Mouse (Mus musculus): Measurements from ENCODE around the gene Gpr135. TPM values are rescaled to one million over a fixed set of nuclear protein-coding genes. Genes with fewer than 3 reads are reported as not detected.

Gene Gpr135
- polyA plus RNA-seq, 1 experiment: not detected

DNA sequence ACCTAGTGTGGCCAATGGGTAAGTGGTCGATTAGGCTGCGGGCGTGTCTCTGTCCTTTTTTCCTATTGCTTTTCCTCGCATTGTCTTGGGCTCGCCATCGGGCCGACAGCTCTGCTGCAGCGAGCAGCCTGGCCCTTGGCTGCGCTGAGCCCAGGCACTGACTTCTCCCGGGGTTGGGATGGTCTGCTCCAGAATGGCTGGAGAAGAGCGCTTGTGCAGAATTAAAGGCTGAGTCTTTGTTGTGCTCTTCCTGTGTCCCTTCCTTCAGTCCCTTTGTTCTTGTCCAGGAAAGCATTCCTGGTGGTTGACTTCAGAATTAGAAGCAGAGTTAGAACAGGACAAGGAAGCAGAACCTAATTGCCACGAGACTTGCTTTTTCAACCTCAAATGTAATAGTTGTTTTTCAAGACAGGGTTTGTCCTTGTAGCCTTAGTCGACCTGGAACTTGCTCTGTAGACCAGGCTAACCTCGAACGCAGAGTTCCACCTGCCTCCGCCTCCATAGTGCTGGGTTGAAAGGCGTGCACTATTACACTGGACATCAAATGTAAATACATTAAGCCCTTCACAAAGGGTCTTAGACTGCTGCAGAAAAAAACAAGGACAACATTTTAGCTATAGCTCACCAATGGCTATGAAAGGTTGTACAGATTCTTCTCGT lies 15.4 kb upstream of the Gpr135 start:
- Histone ChIP-seq H3K36me3 (replicated peaks; ENCODE audit: low read length) (peaks cover 14% of the 10 kb centered on the region), H3K9me3 (no peaks in the 10 kb centered on the region), H3K4me1 (peaks cover 34% of the 10 kb centered on the region), H3K27me3 (replicated peaks) (peaks cover 10% of the 10 kb centered on the region), H3K4me3 (replicated peaks) (peak overlapping the region; percentile 96)
- no peak for TF ChIP-seq GATA1 (IDR thresholded peaks at IDR 0.05; ENCODE audit: borderline replicate concordance, low read length)
- no peak for TF ChIP-seq FLI1 (IDR thresholded peaks at IDR 0.05; ENCODE audit: low read length)

DNA sequence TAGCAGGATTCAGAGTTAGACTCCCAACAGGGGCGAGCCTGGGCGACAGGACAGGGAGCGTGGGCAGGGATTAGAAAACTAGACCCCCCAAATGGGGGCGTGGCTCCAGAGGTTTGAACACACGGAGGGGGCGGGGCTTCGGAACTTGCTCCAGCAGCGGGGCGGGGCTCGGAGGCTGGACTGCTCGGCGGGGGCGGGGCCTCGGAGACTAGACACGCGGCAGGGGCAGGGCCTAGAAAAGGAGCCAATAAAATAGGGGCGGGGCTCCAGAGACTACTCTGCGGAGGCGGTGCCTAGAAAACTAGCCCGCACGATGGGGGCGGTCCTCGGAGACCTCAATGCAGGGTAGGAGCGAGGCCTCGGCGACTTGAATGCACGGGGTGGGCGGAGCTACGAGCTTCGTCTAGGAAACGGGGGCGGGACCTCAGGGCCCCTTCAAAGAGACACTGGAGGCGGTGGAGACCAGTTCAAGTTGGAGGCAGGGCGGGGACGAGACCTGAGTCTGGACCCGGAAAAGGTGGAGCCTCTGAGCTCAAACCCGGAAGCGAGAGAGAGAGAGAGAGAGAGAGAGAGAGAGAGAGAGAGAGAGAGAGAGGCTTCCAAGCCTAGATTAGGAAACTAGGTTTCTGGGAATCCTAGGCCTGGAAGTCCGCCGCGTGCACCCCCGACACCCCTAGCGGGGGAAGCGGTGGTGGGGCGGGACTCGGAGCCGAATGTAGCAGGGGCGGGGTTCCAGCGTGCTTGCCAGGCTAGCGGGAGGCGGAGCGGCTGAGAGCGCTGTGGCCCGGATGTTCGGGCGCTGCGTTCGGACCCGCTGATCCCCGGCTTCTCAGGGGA lies 14.6 kb upstream of the Gpr135 start, which contains the start of the genes L3hypdh and Jkamp:
Gene L3hypdh (minus strand): TSS at position 111 of the 837 bp plus-strand sequence.
Gene Jkamp (plus strand): TSS at position 261 of the 837 bp plus-strand sequence.
- TF ChIP-seq FLI1 (IDR thresholded peaks at IDR 0.05; ENCODE audit: low read length): no peak
- no peak for TF ChIP-seq GATA1 (IDR thresholded peaks at IDR 0.05; ENCODE audit: borderline replicate concordance, low read length)
- Histone ChIP-seq H3K27me3 (replicated peaks) (peaks cover 14% of the 10 kb centered on the region), H3K4me3 (replicated peaks) (peak within 1 kb of the TSS; percentile 96), H3K9me3 (no peaks in the 10 kb centered on the region), H3K36me3 (replicated peaks; ENCODE audit: low read length) (peaks cover 10% of the 10 kb centered on the region), H3K4me1 (peaks cover 34% of the 10 kb centered on the region)

DNA sequence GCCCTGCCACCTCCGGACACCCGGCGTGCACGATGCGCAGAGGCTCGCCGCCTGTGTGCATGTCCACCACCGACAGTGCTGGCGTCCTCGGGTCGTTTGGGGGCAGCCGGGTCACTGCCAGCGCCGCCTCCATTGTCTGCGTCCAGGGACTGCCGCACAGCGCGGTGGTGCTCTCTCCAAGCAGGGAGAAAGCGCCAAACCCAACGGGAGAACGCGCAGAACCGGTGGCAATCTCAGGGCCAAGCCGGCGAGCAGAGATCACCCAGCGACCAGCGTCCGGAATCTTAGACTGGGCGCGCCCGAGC lies 14.1 kb upstream of the Gpr135 start:
- H3K27me3 ChIP-seq (replicated peaks): peaks cover 16% of the 10 kb centered on the region
- H3K4me1 ChIP-seq: peaks cover 34% of the 10 kb centered on the region
- H3K4me3 ChIP-seq (replicated peaks): peak overlapping the region; percentile 96
- no peak for TF ChIP-seq FLI1 (IDR thresholded peaks at IDR 0.05; ENCODE audit: low read length)
- TF ChIP-seq GATA1 (IDR thresholded peaks at IDR 0.05; ENCODE audit: borderline replicate concordance, low read length): no peak
- H3K9me3 ChIP-seq: no peaks in the 10 kb centered on the region
- peaks cover 4% of the 10 kb centered on the region for H3K36me3 ChIP-seq (replicated peaks; ENCODE audit: low read length)

DNA sequence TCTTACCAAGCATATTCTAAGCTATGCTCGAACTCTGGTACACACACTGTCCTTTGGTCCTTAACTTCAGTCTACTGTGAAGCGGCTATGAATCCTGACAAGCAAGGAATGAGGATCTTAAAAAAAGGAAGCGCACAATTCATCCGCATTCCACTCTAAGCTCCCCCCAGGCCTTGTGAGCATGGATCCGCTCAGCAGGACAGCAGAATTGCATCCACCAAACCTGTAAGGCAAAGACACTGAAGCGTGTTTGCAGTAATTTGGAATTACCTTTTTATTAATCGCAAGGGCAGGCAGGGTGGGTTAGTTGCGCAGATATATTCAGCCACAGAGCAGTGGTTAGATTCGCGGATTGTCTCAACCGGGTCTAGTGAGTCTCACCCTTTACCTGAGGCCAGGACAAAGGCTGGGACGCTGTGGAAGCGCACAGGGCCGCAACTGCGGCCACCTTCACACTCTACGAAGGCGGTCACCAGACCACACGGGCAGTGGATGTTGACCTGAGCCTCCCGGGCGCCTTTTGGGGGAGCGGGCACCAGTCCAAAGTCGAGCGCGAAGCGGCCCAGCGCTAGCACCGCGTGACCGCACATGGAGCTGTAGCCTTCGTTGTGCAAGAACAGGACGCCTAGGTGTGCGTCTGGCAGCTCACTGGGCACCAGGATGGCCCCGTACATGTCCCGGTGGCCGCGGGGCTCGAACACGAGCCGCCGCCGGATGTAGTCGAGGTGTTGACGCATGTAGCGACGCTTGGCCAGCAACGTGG lies 13.5 kb upstream of the Gpr135 start:
- peaks cover 34% of the 10 kb centered on the region for H3K4me1 ChIP-seq
- H3K9me3 ChIP-seq: no peaks in the 10 kb centered on the region
- TF ChIP-seq GATA1 (IDR thresholded peaks at IDR 0.05; ENCODE audit: borderline replicate concordance, low read length) (no peak), FLI1 (IDR thresholded peaks at IDR 0.05; ENCODE audit: low read length) (no peak)
- H3K36me3 ChIP-seq (replicated peaks; ENCODE audit: low read length): no peaks in the 10 kb centered on the region
- H3K4me3 ChIP-seq (replicated peaks): peak overlapping the region; percentile 96
- peaks cover 20% of the 10 kb centered on the region for H3K27me3 ChIP-seq (replicated peaks)

DNA sequence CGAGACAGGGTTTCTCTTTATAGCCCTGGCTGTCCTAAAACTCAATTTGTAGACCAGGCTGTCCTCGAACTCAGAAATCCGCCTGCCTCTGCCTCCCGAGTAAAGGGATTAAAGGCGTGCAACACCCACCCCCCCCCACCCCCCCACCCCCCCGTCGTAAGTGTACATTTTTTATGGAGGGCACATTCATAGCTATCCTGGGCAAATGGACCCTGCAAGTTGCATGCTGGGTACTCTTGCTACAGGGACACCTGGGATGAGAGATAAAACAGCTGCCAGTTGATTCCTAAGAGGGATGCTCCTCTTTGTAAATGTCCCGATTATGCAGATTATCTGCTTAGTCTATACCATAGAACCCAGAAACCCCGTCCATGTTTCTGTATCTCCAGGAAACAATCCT lies 12.3 kb upstream of the Gpr135 start:
- Histone ChIP-seq H3K27me3 (replicated peaks) (peaks cover 22% of the 10 kb centered on the region), H3K36me3 (replicated peaks; ENCODE audit: low read length) (no peaks in the 10 kb centered on the region), H3K4me3 (replicated peaks) (no peak overlapping the region), H3K4me1 (peaks cover 33% of the 10 kb centered on the region), H3K9me3 (no peaks in the 10 kb centered on the region)
- TF ChIP-seq GATA1 (IDR thresholded peaks at IDR 0.05; ENCODE audit: borderline replicate concordance, low read length): no peak
- TF ChIP-seq FLI1 (IDR thresholded peaks at IDR 0.05; ENCODE audit: low read length): no peak

DNA sequence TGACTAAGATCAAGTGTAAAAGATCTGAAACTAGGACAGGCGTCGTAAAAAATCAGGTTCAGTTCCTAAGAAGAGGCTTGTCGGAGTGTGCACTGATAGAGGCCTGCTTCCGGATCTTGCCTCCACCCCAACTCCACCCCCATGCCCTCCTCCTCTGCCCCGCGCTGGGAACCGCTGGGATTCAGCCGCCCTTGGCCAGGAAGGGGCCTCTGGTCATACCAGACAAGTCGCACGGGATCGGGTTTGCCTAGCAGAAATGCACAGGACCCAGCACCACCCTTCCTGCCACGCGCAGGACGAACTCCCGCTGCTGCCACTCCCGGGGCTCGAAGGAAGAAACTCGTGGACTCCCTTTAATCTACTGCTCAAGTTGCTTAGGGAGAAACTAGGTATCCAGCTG lies 11.4 kb upstream of the Gpr135 start:
- Histone ChIP-seq H3K4me1 (peaks cover 24% of the 10 kb centered on the region), H3K9me3 (no peaks in the 10 kb centered on the region), H3K36me3 (replicated peaks; ENCODE audit: low read length) (no peaks in the 10 kb centered on the region), H3K27me3 (replicated peaks) (peaks cover 22% of the 10 kb centered on the region), H3K4me3 (replicated peaks) (no peak overlapping the region)
- TF ChIP-seq FLI1 (IDR thresholded peaks at IDR 0.05; ENCODE audit: low read length): no peak
- no peak for TF ChIP-seq GATA1 (IDR thresholded peaks at IDR 0.05; ENCODE audit: borderline replicate concordance, low read length)

DNA sequence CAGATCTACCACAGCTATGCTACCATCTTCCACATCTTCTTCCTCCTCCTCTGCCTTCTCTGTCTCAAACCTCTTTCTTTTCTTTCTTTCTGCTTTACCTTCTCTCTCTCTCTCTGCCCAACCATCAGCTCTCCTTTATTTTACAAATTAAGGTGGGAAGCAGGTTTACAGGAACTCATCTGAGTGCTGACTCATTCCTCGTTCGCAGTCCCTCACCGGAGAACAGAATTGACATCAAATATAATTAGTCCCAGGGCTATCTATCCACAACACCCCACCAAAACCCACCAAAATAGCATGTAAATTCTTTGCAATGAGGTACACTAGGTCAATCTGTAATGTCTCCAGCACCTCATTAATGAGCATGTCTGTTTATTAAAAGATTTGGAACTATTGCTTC lies 11.0 kb upstream of the Gpr135 start:
- no peak for TF ChIP-seq FLI1 (IDR thresholded peaks at IDR 0.05; ENCODE audit: low read length)
- no peak for TF ChIP-seq GATA1 (IDR thresholded peaks at IDR 0.05; ENCODE audit: borderline replicate concordance, low read length)
- H3K4me1 ChIP-seq: peaks cover 22% of the 10 kb centered on the region
- H3K27me3 ChIP-seq (replicated peaks): peaks cover 23% of the 10 kb centered on the region
- H3K36me3 ChIP-seq (replicated peaks; ENCODE audit: low read length): no peaks in the 10 kb centered on the region
- no peaks in the 10 kb centered on the region for H3K9me3 ChIP-seq
- H3K4me3 ChIP-seq (replicated peaks): no peak overlapping the region

DNA sequence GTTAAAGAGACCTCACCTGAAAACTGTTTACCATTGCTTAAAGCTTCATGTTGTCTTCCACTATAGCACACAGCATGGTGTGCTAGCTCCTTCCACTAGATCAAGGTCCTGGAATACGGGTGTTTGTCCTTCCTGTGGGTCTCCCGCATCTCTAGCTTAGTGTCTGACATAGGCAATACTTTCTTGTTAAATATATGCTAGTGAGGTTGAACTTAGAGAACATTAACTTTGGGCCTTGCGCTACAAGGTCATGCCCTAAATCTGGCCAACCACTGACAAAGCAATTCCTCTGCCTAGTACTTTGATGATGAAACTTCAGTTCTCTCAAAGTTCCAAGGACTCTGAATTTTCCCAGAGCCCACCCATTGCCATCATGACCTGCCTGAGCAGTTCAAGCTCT lies 7.3 kb upstream of the Gpr135 start:
- H3K36me3 ChIP-seq (replicated peaks; ENCODE audit: low read length): no peaks in the 10 kb centered on the region
- H3K9me3 ChIP-seq: peaks cover 16% of the 10 kb centered on the region
- peaks cover 5% of the 10 kb centered on the region for H3K4me1 ChIP-seq
- H3K27me3 ChIP-seq (replicated peaks): peaks cover 21% of the 10 kb centered on the region
- no peak for TF ChIP-seq FLI1 (IDR thresholded peaks at IDR 0.05; ENCODE audit: low read length)
- no peak for TF ChIP-seq GATA1 (IDR thresholded peaks at IDR 0.05; ENCODE audit: borderline replicate concordance, low read length)
- no peak overlapping the region for H3K4me3 ChIP-seq (replicated peaks)

DNA sequence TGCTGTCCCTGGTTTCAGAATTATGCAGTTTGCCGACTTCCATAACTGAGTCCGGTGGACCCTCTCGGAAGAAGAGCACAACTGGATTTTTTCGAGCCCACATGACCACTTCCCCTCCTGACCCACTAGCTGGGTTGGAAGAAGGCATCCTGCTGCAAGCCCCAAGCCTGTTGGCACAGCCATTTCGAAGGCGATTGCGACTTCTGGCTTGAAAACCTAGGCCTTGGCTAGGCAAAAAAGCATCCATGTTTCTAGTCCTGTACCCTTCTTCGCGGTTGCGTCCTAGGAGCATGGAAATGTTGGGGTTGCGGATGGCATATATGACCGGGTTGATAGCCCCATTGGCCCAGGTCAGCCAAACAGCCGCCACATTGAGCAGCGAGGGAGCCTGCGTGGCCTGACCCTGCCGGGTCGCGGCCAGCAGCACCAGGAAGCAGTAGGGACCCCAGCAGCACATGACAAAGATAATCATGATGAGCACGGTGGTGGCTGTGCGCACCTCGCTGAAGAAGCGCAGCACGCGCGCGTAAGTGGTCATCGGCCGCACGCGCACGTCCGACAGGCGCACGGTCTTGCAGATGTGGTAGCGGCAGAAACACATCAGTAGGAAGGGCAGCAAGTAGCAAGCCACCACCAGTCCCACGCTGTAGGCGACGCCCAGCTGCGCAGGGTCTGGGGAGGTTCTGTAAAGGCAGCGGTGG lies 1.1 kb downstream of the Gpr135 start:
- peak overlapping the region; percentile 94 for H3K4me3 ChIP-seq (replicated peaks)
- peaks cover 20% of the 10 kb centered on the region for H3K4me1 ChIP-seq
- H3K36me3 ChIP-seq (replicated peaks; ENCODE audit: low read length): no peaks in the 10 kb centered on the region
- TF ChIP-seq GATA1 (IDR thresholded peaks at IDR 0.05; ENCODE audit: borderline replicate concordance, low read length) (no peak), FLI1 (IDR thresholded peaks at IDR 0.05; ENCODE audit: low read length) (no peak)
- H3K27me3 ChIP-seq (replicated peaks): peaks cover 67% of the 10 kb centered on the region
- H3K9me3 ChIP-seq: peaks cover 25% of the 10 kb centered on the region
